Mouse (Mus musculus) urinary bladder, postnatal 10 days (tissue): Measurements from ENCODE around the gene Rdh16f1.
"Not testable (repeated sequence)": the region's sequence is repeated elsewhere in the genome, so short reads cannot be mapped to it uniquely, and the experiment has no call there.

Experiments used
- DNase-seq: peaks from one replicate; pipeline ENCODE4 v3.0.0; 2022; ENCODE audit warnings: low spot score

Gene Rdh16f1

GRCm38 (mm10) chr10:127748847-127749612, 10.6 kb upstream of the Rdh16f1 start:
- DNase-seq: no peak

GRCm38 (mm10) chr10:127750136-127750777, 9.3 kb upstream of the Rdh16f1 start:
- DNase-seq: no peak

- no peak for DNase-seq
Observed at GRCm38 (mm10) chr10:127751548-127751947, 8.0 kb upstream of the Rdh16f1 start, which contains the start of gene Gpr182. Gene Gpr182, minus strand, starts transcription at chr10:127751732.

- DNase-seq: no peak
Observed at GRCm38 (mm10) chr10:127754566-127755166, 4.9 kb upstream of the Rdh16f1 start.

GRCm38 (mm10) chr10:127755246-127755645, 4.3 kb upstream of the Rdh16f1 start:
- DNase-seq: no peak

GRCm38 (mm10) chr10:127755770-127756468, 3.7 kb upstream of the Rdh16f1 start:
- DNase-seq: no peak

GRCm38 (mm10) chr10:127762926-127763325, 3.3 kb downstream of the Rdh16f1 start:
- not testable (repeated sequence) for DNase-seq

GRCm38 (mm10) chr10:127763914-127764680, 4.5 kb downstream of the Rdh16f1 start:
- no peak for DNase-seq

- DNase-seq: no peak
Observed at GRCm38 (mm10) chr10:127766564-127766963, 7.0 kb downstream of the Rdh16f1 start.

- DNase-seq: no peak
Observed at GRCm38 (mm10) chr10:127776011-127776410, 16.4 kb downstream of the Rdh16f1 start, which contains the start of gene Rdh9. Gene Rdh9, plus strand, starts transcription at chr10:127776386.

GRCm38 (mm10) chr10:127782321-127782720, 22.7 kb downstream of the Rdh16f1 start:
- DNase-seq: not testable (repeated sequence)

- DNase-seq: not testable (repeated sequence)
Observed at GRCm38 (mm10) chr10:127785411-127785810, 25.8 kb downstream of the Rdh16f1 start.

GRCm38 (mm10) chr10:127799295-127799694, 39.7 kb downstream of the Rdh16f1 start:
- no peak for DNase-seq

- no peak for DNase-seq
Observed at GRCm38 (mm10) chr10:127800891-127801290, 41.3 kb downstream of the Rdh16f1 start, which contains the start of gene Rdh16. Gene Rdh16, plus strand, starts transcription at chr10:127801152.

- no peak for DNase-seq
Observed at GRCm38 (mm10) chr10:127801612-127802011, 42.0 kb downstream of the Rdh16f1 start.

GRCm38 (mm10) chr10:127802236-127802635, 42.6 kb downstream of the Rdh16f1 start:
- DNase-seq: no peak

GRCm38 (mm10) chr10:127804416-127804815, 44.8 kb downstream of the Rdh16f1 start:
- DNase-seq: no peak

GRCm38 (mm10) chr10:127815888-127816287, 56.3 kb downstream of the Rdh16f1 start:
- no peak for DNase-seq

GRCm38 (mm10) chr10:127817268-127817910, 57.8 kb downstream of the Rdh16f1 start:
- DNase-seq: not testable (repeated sequence)

GRCm38 (mm10) chr10:127821806-127822205, 62.2 kb downstream of the Rdh16f1 start:
- DNase-seq: not testable (repeated sequence)

- no peak for DNase-seq
Observed at GRCm38 (mm10) chr10:127825386-127825785, 65.8 kb downstream of the Rdh16f1 start.
